Mouse (Mus musculus) midbrain, embryonic 15.5 days (tissue): Measurements from ENCODE around the gene Bcor. TPM values are rescaled to one million over a fixed set of nuclear protein-coding genes. Genes with fewer than 3 reads are reported as not detected.

ENCODE experiments used
- ATAC-seq: fragments of 200-750 bp; cut with Nextera tagmentation; replicated peaks from 2 replicates; pipeline ENCODE4 v1.8.0; 2017; ENCODE audit warnings: moderate TSS enrichment
- H3K27ac ChIP-seq: fragments of 300-500 bp; sonication (generic); 2 replicates; pipeline ENCODE4 v1.5.1; 2015; ENCODE audit warnings: mild to moderate bottlenecking, inconsistent platforms
- H3K27me3 ChIP-seq: fragments of 300-500 bp; sonication (generic); replicated peaks from 2 replicates; pipeline ENCODE4 v1.6.1; 2015; ENCODE audit warnings: inconsistent platforms
- H3K36me3 ChIP-seq: fragments of 300-500 bp; sonication (generic); replicated peaks from 2 replicates; pipeline ENCODE4 v1.6.1; 2015; ENCODE audit warnings: inconsistent platforms
- H3K4me1 ChIP-seq: fragments of 300-500 bp; sonication (generic); 2 replicates; pipeline ENCODE4 v1.6.1; 2015; ENCODE audit warnings: inconsistent platforms
- H3K4me2 ChIP-seq: fragments of 300-500 bp; sonication (generic); 2 replicates; pipeline ENCODE4 v1.6.1; 2015; ENCODE audit warnings: inconsistent platforms, mild to moderate bottlenecking, moderate library complexity
- H3K4me3 ChIP-seq: fragments of 300-500 bp; sonication (generic); 2 replicates; pipeline ENCODE4 v1.5.1; 2015; ENCODE audit warnings: mild to moderate bottlenecking, inconsistent platforms
- H3K9ac ChIP-seq: fragments of 300-500 bp; sonication (generic); 2 replicates; pipeline ENCODE4 v1.6.1; 2015; ENCODE audit warnings: mild to moderate bottlenecking, inconsistent platforms
- H3K9me3 ChIP-seq: fragments of 300-500 bp; sonication (generic); 2 replicates; pipeline ENCODE4 v1.6.1; 2016; ENCODE audit warnings: inconsistent platforms
- WGBS: fragments of 180-500 bp; shearing (Covaris S2); methylation state at CpG from one replicate; pipeline ENCODE4 v1.1.7; 2015; ENCODE audit warnings: mixed read lengths; 5-methylcytosine and 5-hydroxymethylcytosine counted together
- polyA plus RNA-seq: library from polyadenylated mRNA; unstranded; fragments of >200 nt; fragmentation: Nextera tagmentation; extraction: Ambion mirVana; gene quantifications from 2 replicates; pipeline ENCODE4 v1.2.1, GENCODE M21; 2015

The Bcor gene
- polyA plus RNA-seq, 1 experiment from 2014 or later: 18.4 TPM

GRCm38 (mm10) chrX:12014726-12015464, 145.3 kb downstream of the Bcor start:
- no peak overlapping the region for H3K4me2 ChIP-seq
- no peak for ATAC-seq
- H3K9ac ChIP-seq: no peak overlapping the region
- H3K27ac ChIP-seq: no peak overlapping the region
- H3K36me3 ChIP-seq: no peaks in the 10 kb centered on the region
- WGBS: 48% methylated on average over 15 of the region's 15 CpGs
- H3K4me1 ChIP-seq: no peaks in the 10 kb centered on the region
- H3K4me3 ChIP-seq: no peak overlapping the region
- no peaks in the 10 kb centered on the region for H3K27me3 ChIP-seq
- H3K9me3 ChIP-seq: no peaks in the 10 kb centered on the region

- Histone ChIP-seq H3K36me3 (no peaks in the 10 kb centered on the region), H3K4me1 (peaks cover 11% of the 10 kb centered on the region), H3K4me2 (no peak overlapping the region), H3K4me3 (no peak overlapping the region), H3K27ac (no peak overlapping the region), H3K27me3 (peaks cover 3% of the 10 kb centered on the region; the same call in 1 of the 2 replicates), H3K9ac (no peak overlapping the region), H3K9me3 (no peaks in the 10 kb centered on the region)
- WGBS: 90% methylated on average over 1 of the region's 1 CpGs
- ATAC-seq: no peak
These were observed 149.5 kb downstream of the Bcor start for GRCm38 (mm10) chrX:12010660-12011059.

- Histone ChIP-seq H3K27me3 (peaks cover 14% of the 10 kb centered on the region), H3K36me3 (no peaks in the 10 kb centered on the region), H3K9ac (no peak overlapping the region), H3K4me2 (no peak overlapping the region), H3K27ac (no peak overlapping the region), H3K4me1 (peaks cover 23% of the 10 kb centered on the region), H3K4me3 (no peak overlapping the region), H3K9me3 (no peaks in the 10 kb centered on the region)
- WGBS: 39% methylated on average over 3 of the region's 3 CpGs
- no peak for ATAC-seq
These were observed 151.1 kb downstream of the Bcor start for GRCm38 (mm10) chrX:12009046-12009445.

GRCm38 (mm10) chrX:12007832-12008540, 152.2 kb downstream of the Bcor start:
- no peak for ATAC-seq
- Histone ChIP-seq H3K36me3 (no peaks in the 10 kb centered on the region), H3K4me3 (no peak overlapping the region), H3K9ac (no peak overlapping the region), H3K27ac (peak overlapping the region; percentile 92; the same call in 1 of the 2 replicates), H3K4me2 (peak overlapping the region; percentile 67; the same call in 1 of the 2 replicates), H3K9me3 (no peaks in the 10 kb centered on the region), H3K27me3 (peaks cover 20% of the 10 kb centered on the region), H3K4me1 (peaks cover 28% of the 10 kb centered on the region)
- 9% methylated on average over 11 of the region's 11 CpGs for WGBS

- peaks cover 24% of the 10 kb centered on the region for H3K27me3 ChIP-seq
- H3K27ac ChIP-seq: peak overlapping the region; percentile 92
- no peaks in the 10 kb centered on the region for H3K9me3 ChIP-seq
- 1% methylated on average over 68 of the region's 75 CpGs for WGBS
- ATAC-seq: peak; percentile 68
- H3K9ac ChIP-seq: peak overlapping the region; percentile 48
- H3K4me1 ChIP-seq: peaks cover 30% of the 10 kb centered on the region
- H3K36me3 ChIP-seq: no peaks in the 10 kb centered on the region
- H3K4me3 ChIP-seq: peak overlapping the region; percentile 41
- H3K4me2 ChIP-seq: peak overlapping the region; percentile 67
These were observed 153.0 kb downstream of the Bcor start for GRCm38 (mm10) chrX:12006882-12007753.

DNA sequence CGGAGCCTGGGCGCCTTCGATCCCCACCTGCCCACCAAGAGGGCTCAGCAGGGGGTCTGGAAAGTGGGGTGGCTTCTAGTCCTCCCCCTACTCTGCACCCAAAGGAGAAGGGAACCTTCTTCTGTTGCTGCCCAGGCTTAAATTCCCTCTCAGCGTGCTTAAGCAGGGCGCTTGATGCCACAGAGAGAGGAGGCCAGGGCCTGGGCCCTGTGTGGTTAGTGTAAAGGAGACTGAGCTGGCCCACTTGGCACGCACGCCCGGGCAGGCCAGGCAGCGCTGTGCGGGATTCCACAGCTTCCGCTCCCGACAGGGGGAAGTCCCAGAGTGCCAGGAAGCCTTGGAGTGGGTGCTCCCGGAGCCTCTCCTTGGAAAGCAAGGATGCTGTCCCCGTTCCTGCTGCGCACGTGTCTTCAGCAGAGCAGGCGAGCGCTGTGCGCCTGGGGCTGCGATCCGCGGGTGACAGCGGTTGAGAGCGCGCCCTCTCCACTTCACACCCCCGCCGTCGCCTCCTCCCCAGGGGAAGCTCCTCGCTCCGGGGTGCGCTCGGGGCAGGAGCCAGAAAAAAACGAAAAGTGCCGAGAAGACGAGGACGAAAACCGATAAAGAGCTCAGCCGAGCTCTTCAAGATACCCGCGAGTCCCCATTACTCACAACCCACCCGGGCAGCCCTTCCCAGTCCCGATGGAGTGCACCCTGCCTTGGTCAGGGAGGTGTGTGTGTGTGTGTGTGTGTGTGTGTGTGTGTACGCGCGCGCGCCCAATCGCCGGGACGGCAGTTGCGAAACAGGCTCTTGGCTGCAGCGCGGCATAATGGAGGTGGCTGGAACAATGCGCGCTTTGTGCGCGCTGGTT, 153.9 kb downstream of the Bcor start:
- Histone ChIP-seq H3K27ac (peak overlapping the region; percentile 92), H3K9ac (peak overlapping the region; percentile 48), H3K4me1 (peaks cover 38% of the 10 kb centered on the region), H3K4me3 (peak overlapping the region; percentile 41), H3K27me3 (peaks cover 24% of the 10 kb centered on the region), H3K4me2 (peak overlapping the region; percentile 67), H3K9me3 (no peaks in the 10 kb centered on the region), H3K36me3 (no peaks in the 10 kb centered on the region)
- ATAC-seq: peak; percentile 66
- WGBS: 5% methylated on average over 57 of the region's 57 CpGs

GRCm38 (mm10) chrX:12005181-12006030, 154.7 kb downstream of the Bcor start:
- H3K9me3 ChIP-seq: no peaks in the 10 kb centered on the region
- no peak for ATAC-seq
- 0 out of 2 replicates have a peak overlapping the region, but pooled peaks have one; percentile 48 for H3K9ac ChIP-seq
- H3K4me1 ChIP-seq: peaks cover 42% of the 10 kb centered on the region
- no peaks in the 10 kb centered on the region for H3K36me3 ChIP-seq
- WGBS: 8% methylated on average over 35 of the region's 38 CpGs
- H3K4me2 ChIP-seq: peak overlapping the region; percentile 67
- peaks cover 31% of the 10 kb centered on the region for H3K27me3 ChIP-seq
- H3K27ac ChIP-seq: peak overlapping the region; percentile 92
- H3K4me3 ChIP-seq: 0 out of 2 replicates have a peak overlapping the region, but pooled peaks have one; percentile 41

DNA sequence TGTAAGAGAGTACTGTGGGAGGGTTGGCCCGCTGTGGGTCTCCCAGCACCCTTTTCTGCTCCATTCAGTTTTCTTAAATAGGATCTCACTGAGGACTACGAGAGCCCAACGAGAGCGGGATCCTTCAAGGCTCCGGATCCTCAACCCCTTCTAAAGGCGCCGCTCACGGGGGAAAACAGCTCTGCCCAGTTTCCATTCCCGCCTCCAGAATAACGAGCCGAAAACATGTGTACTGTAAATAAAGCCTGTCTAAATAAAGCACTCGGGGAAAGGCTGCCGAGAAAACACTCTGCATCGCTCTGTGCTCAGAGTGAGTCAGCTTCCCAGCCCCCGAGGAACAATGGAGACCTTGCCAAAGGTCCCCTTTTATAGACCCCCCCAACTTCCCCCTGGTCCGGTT, 155.7 kb downstream of the Bcor start:
- ATAC-seq: no peak
- peaks cover 31% of the 10 kb centered on the region for H3K27me3 ChIP-seq
- no peak overlapping the region for H3K4me3 ChIP-seq
- peaks cover 49% of the 10 kb centered on the region for H3K4me1 ChIP-seq
- H3K4me2 ChIP-seq: no peak overlapping the region
- no peaks in the 10 kb centered on the region for H3K36me3 ChIP-seq
- H3K9me3 ChIP-seq: no peaks in the 10 kb centered on the region
- H3K27ac ChIP-seq: no peak overlapping the region
- no peak overlapping the region for H3K9ac ChIP-seq
- 19% methylated on average over 16 of the region's 16 CpGs for WGBS

DNA sequence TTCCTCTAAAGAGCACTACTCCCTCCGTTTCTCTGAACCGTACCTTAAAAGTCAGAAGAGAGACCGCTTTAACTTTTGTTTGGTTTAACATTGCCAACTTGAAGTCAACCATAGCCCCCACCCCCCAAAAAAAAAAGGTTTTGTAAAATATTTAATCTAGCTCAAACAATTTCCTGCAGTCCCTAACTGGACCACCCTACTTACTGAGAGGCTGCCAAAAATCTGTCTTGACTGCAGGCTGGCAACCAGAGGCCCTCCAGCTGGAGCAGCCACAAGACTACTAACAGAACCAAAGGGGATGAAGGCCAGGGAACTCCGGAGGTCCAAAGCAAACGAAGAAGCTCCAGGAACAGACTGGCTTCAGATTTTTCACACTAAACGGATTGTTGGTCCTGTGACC, 156.2 kb downstream of the Bcor start:
- no peak for ATAC-seq
- H3K9me3 ChIP-seq: no peaks in the 10 kb centered on the region
- H3K27me3 ChIP-seq: peaks cover 31% of the 10 kb centered on the region
- H3K27ac ChIP-seq: no peak overlapping the region
- H3K4me3 ChIP-seq: no peak overlapping the region
- peaks cover 52% of the 10 kb centered on the region for H3K4me1 ChIP-seq
- no peak overlapping the region for H3K4me2 ChIP-seq
- WGBS: 31% methylated on average over 6 of the region's 6 CpGs
- H3K9ac ChIP-seq: no peak overlapping the region
- H3K36me3 ChIP-seq: no peaks in the 10 kb centered on the region

DNA sequence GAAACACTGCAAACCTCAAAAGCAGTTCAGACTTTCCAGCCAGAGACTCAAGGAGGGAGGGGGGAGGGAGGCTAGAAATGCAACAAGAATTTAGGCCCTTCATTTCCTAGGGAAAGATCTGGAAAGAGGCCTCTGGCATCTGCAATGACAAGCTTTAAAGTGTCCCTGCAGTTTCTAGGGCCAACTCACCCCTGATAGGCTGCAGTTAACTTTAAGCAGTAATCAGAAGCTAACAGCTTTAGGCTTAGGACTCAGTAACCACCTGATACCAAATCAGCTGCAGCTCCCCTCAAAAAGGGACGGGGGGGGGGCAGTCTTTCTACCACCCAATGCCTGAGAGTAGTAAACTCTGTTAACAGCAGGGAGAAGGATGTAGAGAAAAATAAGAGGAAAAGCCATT, 156.6 kb downstream of the Bcor start:
- Histone ChIP-seq H3K4me2 (no peak overlapping the region), H3K4me1 (peaks cover 55% of the 10 kb centered on the region), H3K27me3 (peaks cover 30% of the 10 kb centered on the region)

GRCm38 (mm10) chrX:12003106-12003505, 157.0 kb downstream of the Bcor start:
- no peak overlapping the region for H3K4me2 ChIP-seq
- no peak for ATAC-seq
- peaks cover 34% of the 10 kb centered on the region for H3K27me3 ChIP-seq
- WGBS: 16% methylated on average over 9 of the region's 9 CpGs
- H3K27ac ChIP-seq: no peak overlapping the region
- no peaks in the 10 kb centered on the region for H3K36me3 ChIP-seq
- no peak overlapping the region for H3K4me3 ChIP-seq
- no peaks in the 10 kb centered on the region for H3K9me3 ChIP-seq
- no peak overlapping the region for H3K9ac ChIP-seq
- H3K4me1 ChIP-seq: peaks cover 55% of the 10 kb centered on the region

More for the DNA sequence above, 156.6 kb downstream of the Bcor start:
- H3K27ac ChIP-seq: no peak overlapping the region
- no peak overlapping the region for H3K4me3 ChIP-seq
- H3K36me3 ChIP-seq: no peaks in the 10 kb centered on the region
- ATAC-seq: no peak
- H3K9me3 ChIP-seq: no peaks in the 10 kb centered on the region
- WGBS: 4% methylated on average over 1 of the region's 1 CpGs
- H3K9ac ChIP-seq: no peak overlapping the region
